Mouse (Mus musculus): ENCODE data around the gene Tas2r121.
"Not testable (repeated sequence)": the region's sequence is repeated elsewhere in the genome, so short reads cannot be mapped to it uniquely, and the experiment has no call there.

Gene Tas2r121

GRCm38 (mm10) chr6:132700907-132701306 is at the start of gene Tas2r121:
Gene Tas2r121 (minus strand): TSS chr6:132701007.
- DNase-seq: no peak

- peak; percentile 43 for DNase-seq
These were observed 49.4 kb upstream of the Tas2r121 start for GRCm38 (mm10) chr6:132750206-132750605.

GRCm38 (mm10) chr6:132737935-132738334 is 37.1 kb upstream of the Tas2r121 start, which contains the start of gene Tas2r115:
Gene Tas2r115 (minus strand): TSS chr6:132738035.
- no peak for DNase-seq

GRCm38 (mm10) chr6:132711828-132712227 is 11.0 kb upstream of the Tas2r121 start, which contains the start of gene Tas2r122:
Gene Tas2r122 (minus strand): TSS chr6:132711928.
- DNase-seq: no peak

DNA sequence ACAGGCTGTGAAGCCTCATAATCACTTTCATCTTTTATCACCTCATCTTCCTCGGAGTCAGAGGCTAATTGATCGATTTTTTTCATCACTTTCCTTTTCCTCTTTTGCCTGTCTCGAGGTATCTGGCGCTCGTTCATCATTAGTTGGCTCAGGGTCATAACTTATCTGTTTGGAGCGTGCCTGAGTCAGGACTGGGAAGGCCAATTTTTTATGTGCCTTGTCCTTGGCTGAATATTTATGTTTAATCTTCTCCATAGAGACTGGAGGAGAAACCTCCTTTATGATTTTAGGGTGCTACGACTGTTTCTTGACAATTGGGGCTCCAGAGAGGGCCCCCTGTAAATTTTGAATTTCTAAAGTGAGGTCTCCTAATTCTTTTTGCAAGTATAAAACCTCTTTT is 9.2 kb downstream of the Tas2r121 start:
- not testable (repeated sequence) for DNase-seq

- no peak for DNase-seq
These were observed 44.2 kb downstream of the Tas2r121 start, which contains the start of gene Tas2r120 for GRCm38 (mm10) chr6:132656653-132657052. Gene Tas2r120 (plus strand): TSS chr6:132656953.

GRCm38 (mm10) chr6:132651426-132651825 is 49.4 kb downstream of the Tas2r121 start, which contains the start of gene A630073D07Rik:
Gene A630073D07Rik (minus strand): TSS chr6:132651526.
- no peak for DNase-seq

Data from right cerebral cortex, adult 18-20 months (tissue).